Mouse (Mus musculus) regulatory T cell (primary cell): ENCODE data around the gene Olfr316.

Experiments used
- in situ Hi-C: fragments of 300-600 bp; cut with MboI, MseI; formaldehyde crosslinking; loops from one replicate; pipeline ENCODE4 v1.15.1; 2025; ENCODE audit warnings: high pct_unique_total_duplicates

Gene Olfr316

GRCm38 (mm10) chr11:58804393-58804792, 51.9 kb downstream of the Olfr316 start:
- in situ Hi-C loops = no loop called here
